8 mouse cellular contexts compared by ENCODE assay signal in genomic region chr10:127042468-127043115, GRCm38 (mm10). TPM values are rescaled to one million over a fixed set of nuclear protein-coding genes. Genes with fewer than 3 reads are reported as not detected.
A peak's percentile ranks its signal among the peaks of the same experiment; 100 is the strongest.
DNase-seq lines count a peak whose midpoint lies in the region; ATAC-seq and TF ChIP-seq lines count a peak whose summit lies in the region.

No protein-coding gene starts in this region.

- WGBS in kidney, embryonic 15.5 days, result 17% methylated on average over 5 of the region's 5 CpGs
- WGBS in hindbrain, embryonic 15.5 days, result 21% methylated on average over 5 of the region's 5 CpGs
- 16% methylated on average over 5 of the region's 5 CpGs for WGBS in midbrain, embryonic 15.5 days

- peak overlapping the region; percentile 65 for H3K9ac ChIP-seq in kidney, embryonic 15.5 days
- peak overlapping the region; percentile 69; the same call in 1 of the 2 replicates for H3K9ac ChIP-seq in hindbrain, embryonic 15.5 days
- H3K9ac ChIP-seq in midbrain, embryonic 15.5 days, result peak overlapping the region; percentile 60; the same call in 1 of the 2 replicates

- peak overlapping the region; percentile 99 for H3K4me2 ChIP-seq in kidney, embryonic 15.5 days
- H3K4me2 ChIP-seq in hindbrain, embryonic 15.5 days, result peak overlapping the region; percentile 93
- H3K4me2 ChIP-seq in midbrain, embryonic 15.5 days, result peak overlapping the region; percentile 91

- H3K9me3 ChIP-seq in kidney, embryonic 15.5 days (replicated peaks), result no peaks in the 10 kb centered on the region
- no peaks in the 10 kb centered on the region for H3K9me3 ChIP-seq in hindbrain, embryonic 15.5 days
- no peaks in the 10 kb centered on the region for H3K9me3 ChIP-seq in midbrain, embryonic 15.5 days

- peak overlapping the region; percentile 95 for H3K4me3 ChIP-seq in kidney, embryonic 15.5 days (replicated peaks)
- peak overlapping the region; percentile 69 for H3K4me3 ChIP-seq in hindbrain, embryonic 15.5 days
- H3K4me3 ChIP-seq in midbrain, embryonic 15.5 days, result peak overlapping the region; percentile 80

- no peak for ATAC-seq in kidney, embryonic 15.5 days (replicated peaks; ENCODE audit: low FRiP score)
- ATAC-seq in Patski, result peak; percentile 38
- ATAC-seq in hindbrain, embryonic 15.5 days (ENCODE audit: low FRiP score, low read depth), result 0 out of 2 replicates have a peak, but pooled peaks have one; percentile 7
- no peak for ATAC-seq in midbrain, embryonic 15.5 days (replicated peaks)

- TF ChIP-seq CTCF in Patski (IDR thresholded peaks at IDR 0.05), result no peak

- peak overlapping the region; percentile 91 for H3K27ac ChIP-seq in kidney, embryonic 15.5 days
- H3K27ac ChIP-seq in hindbrain, embryonic 15.5 days (replicated peaks), result no peak overlapping the region
- no peak overlapping the region for H3K27ac ChIP-seq in midbrain, embryonic 15.5 days

- POLR2A ChIA-PET in Patski (lab: Charles Lee), result interaction anchor here (0.6 to 2.8 kb wide), 3 partner anchors 12 to 327 kb away, joined by 4 to 19 read pairs (median 10); partner anchors contain the start of genes Inhbc and Tsfm

- H3K36me3 ChIP-seq in kidney, embryonic 15.5 days, result peaks cover 17% of the 10 kb centered on the region
- no peaks in the 10 kb centered on the region for H3K36me3 ChIP-seq in hindbrain, embryonic 15.5 days
- H3K36me3 ChIP-seq in midbrain, embryonic 15.5 days (replicated peaks), result no peaks in the 10 kb centered on the region

- peaks cover 18% of the 10 kb centered on the region for H3K4me1 ChIP-seq in kidney, embryonic 15.5 days
- H3K4me1 ChIP-seq in hindbrain, embryonic 15.5 days (replicated peaks), result peaks cover 14% of the 10 kb centered on the region
- peaks cover 16% of the 10 kb centered on the region for H3K4me1 ChIP-seq in midbrain, embryonic 15.5 days

- H3K27me3 ChIP-seq in kidney, embryonic 15.5 days, result peaks cover 21% of the 10 kb centered on the region
- H3K27me3 ChIP-seq in Patski, result no peaks in the 10 kb centered on the region
- peaks cover 9% of the 10 kb centered on the region for H3K27me3 ChIP-seq in hindbrain, embryonic 15.5 days
- peaks cover 9% of the 10 kb centered on the region for H3K27me3 ChIP-seq in midbrain, embryonic 15.5 days (replicated peaks)

- CTCF ChIA-PET in Patski (lab: Charles Lee), result interaction anchor here (1.2 to 2.7 kb wide), 3 partner anchors 10 to 15 kb away, joined by 4 to 13 read pairs (median 13); no protein-coding TSS in a partner anchor

- in situ Hi-C loops in Patski (cut with MboI; ENCODE audit: low pct_unique_long_range_greater_than_20kb), result no loop called here

- no peak for DNase-seq in kidney, adult 9 months
- no peak for DNase-seq in Patski (ENCODE audit: low read depth, low spot score)
- no peak for DNase-seq in cerebellum, adult 9-11 months
- DNase-seq in right cerebral cortex, postnatal 36 days (ENCODE audit: low spot score in 2 of 2), result no peak
- no peak for DNase-seq in gastrocnemius, postnatal 25 days

RNA-seq across cellular contexts. Expression of gene Eef1akmt3, which starts 1.3 kb away (rescaled TPM):
- polyA plus RNA-seq in kidney, embryonic 15.5 days (2015; fragmentation: Nextera tagmentation; extraction: Ambion mirVana), result 0.93 and 1.00 TPM in 2 replicates
- polyA plus RNA-seq in Patski (2021), result 0.44 TPM
- 0.14 and 0.22 TPM in 2 replicates for polyA plus RNA-seq in hindbrain, embryonic 15.5 days (2015; fragmentation: Nextera tagmentation; extraction: Ambion mirVana)
- polyA plus RNA-seq in midbrain, embryonic 15.5 days (2015; fragmentation: Nextera tagmentation; extraction: Ambion mirVana), result 0.08 and 0.37 TPM in 2 replicates
- total RNA-seq in gastrocnemius, postnatal 25 days (2021), result under 1 TPM; 0.15 to 0.24 TPM

RNA-seq across cellular contexts. Expression of gene Mettl1, which starts 1.4 kb away (rescaled TPM):
- polyA plus RNA-seq in kidney, embryonic 15.5 days (2015; fragmentation: Nextera tagmentation; extraction: Ambion mirVana), result 59.4 and 67.4 TPM in 2 replicates
- 15.8 TPM for polyA plus RNA-seq in Patski (2021)
- 22.8 and 25.1 TPM in 2 replicates for polyA plus RNA-seq in hindbrain, embryonic 15.5 days (2015; fragmentation: Nextera tagmentation; extraction: Ambion mirVana)
- 20.5 and 21.7 TPM in 2 replicates for polyA plus RNA-seq in midbrain, embryonic 15.5 days (2015; fragmentation: Nextera tagmentation; extraction: Ambion mirVana)
- total RNA-seq in gastrocnemius, postnatal 25 days (2021), result 1 to 10 TPM; 7.9 to 9.5 TPM

RNA-seq across cellular contexts. Expression of gene Cyp27b1, which starts 5.5 kb away (rescaled TPM):
- polyA plus RNA-seq in kidney, embryonic 15.5 days (2015; fragmentation: Nextera tagmentation; extraction: Ambion mirVana), result 9.9 and 12.3 TPM in 2 replicates
- 0.51 TPM for polyA plus RNA-seq in Patski (2021)
- 0.21 and 0.26 TPM in 2 replicates for polyA plus RNA-seq in hindbrain, embryonic 15.5 days (2015; fragmentation: Nextera tagmentation; extraction: Ambion mirVana)
- polyA plus RNA-seq in midbrain, embryonic 15.5 days (2015; fragmentation: Nextera tagmentation; extraction: Ambion mirVana), result 0.06 and 0.18 TPM in 2 replicates
- total RNA-seq in gastrocnemius, postnatal 25 days (2021), result under 1 TPM; 0.10 to 0.19 TPM

RNA-seq across cellular contexts. Expression of gene Tsfm, which starts 12.0 kb away (rescaled TPM):
- 96.4 and 99.7 TPM in 2 replicates for polyA plus RNA-seq in kidney, embryonic 15.5 days (2015; fragmentation: Nextera tagmentation; extraction: Ambion mirVana)
- 61.7 TPM for polyA plus RNA-seq in Patski (2021)
- 61.6 and 64.7 TPM in 2 replicates for polyA plus RNA-seq in hindbrain, embryonic 15.5 days (2015; fragmentation: Nextera tagmentation; extraction: Ambion mirVana)
- 57.3 and 62.7 TPM in 2 replicates for polyA plus RNA-seq in midbrain, embryonic 15.5 days (2015; fragmentation: Nextera tagmentation; extraction: Ambion mirVana)
- total RNA-seq in gastrocnemius, postnatal 25 days (2021), result 10 to 100 TPM; 20.9 TPM

RNA-seq across cellular contexts. Expression of gene March9, which starts 17.4 kb away (rescaled TPM):
- 1.1 and 1.4 TPM in 2 replicates for polyA plus RNA-seq in kidney, embryonic 15.5 days (2015; fragmentation: Nextera tagmentation; extraction: Ambion mirVana)
- 28.6 TPM for polyA plus RNA-seq in Patski (2021)
- 7.3 and 8.4 TPM in 2 replicates for polyA plus RNA-seq in hindbrain, embryonic 15.5 days (2015; fragmentation: Nextera tagmentation; extraction: Ambion mirVana)
- 8.4 and 8.9 TPM in 2 replicates for polyA plus RNA-seq in midbrain, embryonic 15.5 days (2015; fragmentation: Nextera tagmentation; extraction: Ambion mirVana)
- under 1 TPM; 0.62 to 0.82 TPM for total RNA-seq in gastrocnemius, postnatal 25 days (2021)

Comparison
In these comparisons a context has a peak if more than half of its experiments do, and no peak if none do; other contexts are left out.
1. ATAC-seq: peak in Patski (single experiment) and hindbrain, embryonic 15.5 days (single experiment); none in kidney, embryonic 15.5 days (single experiment) and midbrain, embryonic 15.5 days (single experiment).
2. Peak in every context shown above with its lines, with median percentiles within 50 percentile points of each other: H3K4me2 ChIP-seq, H3K4me3 ChIP-seq and H3K9ac ChIP-seq.